In the genomic region with DNA sequence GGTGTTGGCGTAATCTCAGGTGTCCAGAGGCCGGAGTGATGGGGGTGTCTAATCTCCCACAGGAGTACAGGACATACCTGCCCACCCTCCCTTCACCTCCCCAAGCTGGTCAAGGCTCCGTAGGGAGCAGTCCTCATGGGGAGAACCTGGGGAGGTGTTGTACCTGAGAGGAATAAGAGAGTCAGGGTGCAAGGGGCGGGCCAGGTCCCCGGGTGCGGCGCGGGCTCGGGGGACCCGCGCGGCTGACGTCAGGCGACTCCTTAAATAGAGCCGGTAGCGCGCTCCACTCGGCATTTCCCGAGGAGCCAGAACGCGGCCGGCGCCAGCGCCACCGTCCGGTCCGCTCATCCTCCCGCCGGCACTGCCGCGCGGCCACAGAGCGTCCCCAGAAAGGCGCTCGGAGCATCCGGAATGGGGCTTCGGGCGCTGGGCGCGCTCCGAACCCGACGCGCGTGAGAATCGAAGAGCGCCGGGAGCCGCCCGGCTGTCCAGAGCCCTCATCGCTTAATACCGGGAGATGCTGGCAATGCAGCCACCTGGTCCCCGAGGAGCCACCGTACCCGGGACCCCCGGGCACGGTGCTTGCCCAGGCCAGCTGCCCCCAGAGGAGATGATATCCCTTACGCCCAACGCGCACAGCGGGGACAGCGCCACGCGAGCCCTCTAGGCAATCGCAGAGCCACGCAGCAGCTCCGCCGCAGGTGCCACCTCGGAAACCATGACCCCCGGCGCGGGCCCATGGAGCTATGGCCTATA, we compare ENCODE assay signal across 8 mouse cellular contexts. TPM values are rescaled to one million over a fixed set of nuclear protein-coding genes. Genes with fewer than 3 reads are reported as not detected.
DNase-seq lines count a peak whose midpoint lies in the region; ATAC-seq and TF ChIP-seq lines count a peak whose summit lies in the region.

No protein-coding gene starts in this region.

- DNase-seq in heart, embryonic 10.5 days (ENCODE audit: low spot score), result no peak
- DNase-seq in heart, adult 18-20 months, result no peak
- no peak for DNase-seq in ES-E14 (ENCODE audit: low read depth, low spot score)
- DNase-seq in layer of hippocampus, postnatal 25 days (ENCODE audit: extremely low spot score in 1 of 2, low spot score in 1 of 2), result peak; percentile 36 to 39
- DNase-seq in neural tube, embryonic 11.5 days (ENCODE audit: low spot score), result peak; percentile 63
- DNase-seq in gastrocnemius, adult 8-10 months (ENCODE audit: low spot score in 2 of 2), result no peak
- DNase-seq in urinary bladder, postnatal 25 days (ENCODE audit: low spot score), result no peak

- no peak overlapping the region for H3K27ac ChIP-seq in heart, embryonic 10.5 days
- H3K27ac ChIP-seq in ES-E14 (ENCODE audit: insufficient read depth, low read depth, low read length, poor library complexity, severe bottlenecking), result no peak overlapping the region
- H3K27ac ChIP-seq in forebrain, embryonic 12.5 days, result no peak overlapping the region
- H3K27ac ChIP-seq in neural tube, embryonic 11.5 days (ENCODE audit: low read depth, low read length), result no peak overlapping the region

- peak; percentile 81 for ATAC-seq in forebrain, embryonic 12.5 days (ENCODE audit: low FRiP score)
- ATAC-seq in neural tube, embryonic 11.5 days (ENCODE audit: insufficient read depth, low FRiP score, low TSS enrichment), result peak; percentile 65

- peaks cover 17% of the 10 kb centered on the region for H3K4me1 ChIP-seq in heart, embryonic 10.5 days
- H3K4me1 ChIP-seq in ES-E14 (ENCODE audit: control insufficient read depth in 2 of 2, insufficient read depth in 2 of 2, low read length in 2 of 2, poor library complexity in 1 of 2), result no peaks in the 10 kb centered on the region; a peak in 1 of 4 replicates
- peaks cover 17% of the 10 kb centered on the region for H3K4me1 ChIP-seq in forebrain, embryonic 12.5 days
- H3K4me1 ChIP-seq in neural tube, embryonic 11.5 days (ENCODE audit: control insufficient read depth, insufficient read depth, low read length), result 0 out of 2 replicates have a peak, but pooled peaks cover 4% of the 10 kb centered on the region

- H3K4me3 ChIP-seq in heart, embryonic 10.5 days, result peak overlapping the region; percentile 39
- peak overlapping the region; percentile 56 for H3K4me3 ChIP-seq in ES-E14 (ENCODE audit: insufficient read depth in 1 of 2, low read depth in 1 of 2, low read length in 2 of 2, poor library complexity in 1 of 2, severe bottlenecking in 1 of 2)
- peak overlapping the region; percentile 41 for H3K4me3 ChIP-seq in forebrain, embryonic 12.5 days (replicated peaks)
- peak overlapping the region; percentile 34 for H3K4me3 ChIP-seq in neural tube, embryonic 11.5 days (ENCODE audit: low read depth, low read length)

- H3K36me3 ChIP-seq in heart, embryonic 10.5 days, result no peaks in the 10 kb centered on the region
- no peaks in the 10 kb centered on the region for H3K36me3 ChIP-seq in ES-E14 (ENCODE audit: control insufficient read depth, insufficient read depth, low read length, poor library complexity, severe bottlenecking)
- H3K36me3 ChIP-seq in forebrain, embryonic 12.5 days (replicated peaks), result no peaks in the 10 kb centered on the region
- no peaks in the 10 kb centered on the region for H3K36me3 ChIP-seq in neural tube, embryonic 11.5 days (ENCODE audit: control insufficient read depth, insufficient read depth, low read length)

- H3K4me2 ChIP-seq in forebrain, embryonic 12.5 days, result peak overlapping the region; percentile 66
- peak overlapping the region; percentile 54 for H3K4me2 ChIP-seq in neural tube, embryonic 11.5 days (ENCODE audit: low read depth)

- in situ Hi-C loops in ES-E14 (cut with MboI; ENCODE audit: low sequenced_read_pairs in 2 of 2, unreplicated experiment in 2 of 2), result no loop called here

- no peak overlapping the region for H3K9ac ChIP-seq in ES-E14 (ENCODE audit: insufficient read depth, low read depth, low read length, poor library complexity, severe bottlenecking)
- 0 out of 2 replicates have a peak overlapping the region, but pooled peaks have one; percentile 21 for H3K9ac ChIP-seq in forebrain, embryonic 12.5 days
- no peak overlapping the region for H3K9ac ChIP-seq in neural tube, embryonic 11.5 days (ENCODE audit: low read length)

- WGBS in heart, embryonic 10.5 days, result 2% methylated on average over 72 of the region's 72 CpGs
- under 1% methylated on average over 72 of the region's 72 CpGs for WGBS in forebrain, embryonic 12.5 days
- 2% methylated on average over 72 of the region's 72 CpGs for WGBS in neural tube, embryonic 11.5 days

- peaks cover 65% of the 10 kb centered on the region for H3K27me3 ChIP-seq in heart, embryonic 10.5 days (ENCODE audit: insufficient read depth, poor library complexity, severe bottlenecking)
- H3K27me3 ChIP-seq in forebrain, embryonic 12.5 days, result peaks cover 62% of the 10 kb centered on the region
- H3K27me3 ChIP-seq in neural tube, embryonic 11.5 days (ENCODE audit: control insufficient read depth, insufficient read depth, low read length), result peaks cover 29% of the 10 kb centered on the region

- no peaks in the 10 kb centered on the region for H3K9me3 ChIP-seq in heart, embryonic 10.5 days
- no peaks in the 10 kb centered on the region for H3K9me3 ChIP-seq in ES-E14 (ENCODE audit: control insufficient read depth, insufficient read depth, low read depth, low read length)
- no peaks in the 10 kb centered on the region for H3K9me3 ChIP-seq in forebrain, embryonic 12.5 days
- H3K9me3 ChIP-seq in neural tube, embryonic 11.5 days (ENCODE audit: control insufficient read depth, low read length), result no peaks in the 10 kb centered on the region

TF ChIP-seq in ES-E14, 5 proteins besides CTCF, POLR2A, EP300 and RAD21:
- no peak for TF ChIP-seq MAFK (IDR thresholded peaks at IDR 0.05; ENCODE audit: insufficient read depth, low read depth, low read length)
- TF ChIP-seq ZC3H11A (IDR thresholded peaks at IDR 0.05; ENCODE audit: borderline replicate concordance, low read depth, low read length), result no peak
- no peak for TF ChIP-seq ZNF384 (IDR thresholded peaks at IDR 0.05; ENCODE audit: low read depth, low read length)
- no peak for TF ChIP-seq CHD2 (IDR thresholded peaks at IDR 0.05; ENCODE audit: low read depth, low read length)
- no peak for TF ChIP-seq HCFC1 (IDR thresholded peaks at IDR 0.05; ENCODE audit: borderline replicate concordance, insufficient read depth, low read length)

RNA-seq across cellular contexts. Expression of a gene that starts 0.5 kb away (rescaled TPM):
- polyA plus RNA-seq in heart, embryonic 10.5 days (2016; fragmentation: Nextera tagmentation; extraction: Ambion mirVana), result 0.32 and 1.7 TPM in 2 replicates
- not detected for total RNA-seq in heart, adult 18-20 months (2021)
- not detected in 2 replicates for total RNA-seq in ES-E14 (2012; rRNA removed)
- 0.08 and 0.56 TPM in 2 replicates for polyA plus RNA-seq in forebrain, embryonic 12.5 days (2016; fragmentation: Nextera tagmentation; extraction: Ambion mirVana)
- 10 to 100 TPM; 10.7 to 11.3 TPM for total RNA-seq in layer of hippocampus, postnatal 25 days (2021)
- 1.1 and 1.7 TPM in 2 replicates for polyA plus RNA-seq in neural tube, embryonic 11.5 days (2014; fragmentation: Nextera tagmentation; extraction: Ambion mirVana)
- total RNA-seq in gastrocnemius, adult 8-10 months (2022), result not detected

Comparison
In these comparisons a context has a peak if more than half of its experiments do, and no peak if none do; other contexts are left out.
1. DNase-seq: peak in layer of hippocampus, postnatal 25 days (2 of 2) and neural tube, embryonic 11.5 days (single experiment); none in heart, embryonic 10.5 days (single experiment), heart, adult 18-20 months (0 of 2), ES-E14 (single experiment), gastrocnemius, adult 8-10 months (0 of 2) and urinary bladder, postnatal 25 days (single experiment).
2. RNA of a gene that starts 0.5 kb away (total RNA-seq): 10.7 to 11.3 TPM in layer of hippocampus, postnatal 25 days; not detected in ES-E14, not detected in heart, adult 18-20 months and not detected in gastrocnemius, adult 8-10 months; every median in the first group is over 10 times any median in the second.
3. Peak in every context shown above with its lines, with median percentiles within 50 percentile points of each other: H3K4me3 ChIP-seq.